Mouse (Mus musculus) lung, postnatal 0 days (tissue): Measurements from ENCODE around the gene Acvr2a. TPM values are rescaled to one million over a fixed set of nuclear protein-coding genes. Genes with fewer than 3 reads are reported as not detected.

Source experiments
- ATAC-seq: fragments of 200-750 bp; cut with Nextera tagmentation; 2 replicates; pipeline ENCODE4 v1.8.0; 2017; ENCODE audit warnings: moderate library complexity
- DNase-seq: peaks from one replicate; pipeline ENCODE4 v3.0.0-alpha.2; 2016; ENCODE audit warnings: low spot score
- H3K27ac ChIP-seq: fragments of 300-500 bp; sonication (generic); 2 replicates; pipeline ENCODE4 v1.5.1; 2014; ENCODE audit warnings: antibody characterized with exemption, mild to moderate bottlenecking, low read length, mixed read lengths
- H3K27me3 ChIP-seq: fragments of 300-500 bp; sonication (generic); replicated peaks from 2 replicates; pipeline ENCODE4 v1.6.1; 2014; ENCODE audit warnings: low read length, mixed read lengths; ENCODE audit not compliant: insufficient read depth
- H3K36me3 ChIP-seq: fragments of 300-500 bp; sonication (generic); 2 replicates; pipeline ENCODE4 v1.6.1; 2014; ENCODE audit warnings: low read length, mixed read lengths; ENCODE audit not compliant: insufficient read depth
- H3K4me1 ChIP-seq: fragments of 300-500 bp; sonication (generic); 2 replicates; pipeline ENCODE4 v1.6.1; 2014; ENCODE audit warnings: antibody characterized with exemption, low read depth, low read length, mixed read lengths; ENCODE audit not compliant: insufficient read depth
- H3K4me2 ChIP-seq: fragments of 300-500 bp; sonication (generic); replicated peaks from 2 replicates; pipeline ENCODE4 v1.6.1; 2014; ENCODE audit warnings: low read depth, mild to moderate bottlenecking, low read length, moderate library complexity, mixed read lengths
- H3K4me3 ChIP-seq: fragments of 300-500 bp; sonication (generic); 2 replicates; pipeline ENCODE4 v1.5.1; 2014; ENCODE audit warnings: low read depth, low read length
- H3K9ac ChIP-seq: fragments of 300-500 bp; sonication (generic); replicated peaks from 2 replicates; pipeline ENCODE4 v1.6.1; 2014; ENCODE audit warnings: low read depth, mild to moderate bottlenecking
- H3K9me3 ChIP-seq: fragments of 300-500 bp; sonication (generic); 2 replicates; pipeline ENCODE4 v1.6.1; 2016; ENCODE audit warnings: low read length, mixed read lengths
- CTCF ChIP-seq: IDR thresholded peaks from 2 replicates; pipeline ENCODE4 v1.5.1; 2016; ENCODE audit warnings: antibody characterized with exemption, mild to moderate bottlenecking
- EP300 ChIP-seq: IDR thresholded peaks from 2 replicates; pipeline ENCODE4 v1.6.1; 2016; ENCODE audit warnings: antibody characterized with exemption, mild to moderate bottlenecking, control low read depth
- WGBS: fragments of 180-500 bp; shearing (Covaris S2); extraction: QIAGEN DNeasy Blood & Tissue Kit; methylation state at CpG from one replicate; pipeline ENCODE4 v1.1.7; 2014; 5-methylcytosine and 5-hydroxymethylcytosine counted together
- polyA plus RNA-seq: library from polyadenylated mRNA; unstranded; fragments of >200 nt; fragmentation: Nextera tagmentation; extraction: Ambion mirVana; gene quantifications from 2 replicates; pipeline ENCODE4 v1.2.1, GENCODE M21; 2015

The Acvr2a gene
- polyA plus RNA-seq, 1 experiment from 2014 or later = 14.2 TPM

DNA sequence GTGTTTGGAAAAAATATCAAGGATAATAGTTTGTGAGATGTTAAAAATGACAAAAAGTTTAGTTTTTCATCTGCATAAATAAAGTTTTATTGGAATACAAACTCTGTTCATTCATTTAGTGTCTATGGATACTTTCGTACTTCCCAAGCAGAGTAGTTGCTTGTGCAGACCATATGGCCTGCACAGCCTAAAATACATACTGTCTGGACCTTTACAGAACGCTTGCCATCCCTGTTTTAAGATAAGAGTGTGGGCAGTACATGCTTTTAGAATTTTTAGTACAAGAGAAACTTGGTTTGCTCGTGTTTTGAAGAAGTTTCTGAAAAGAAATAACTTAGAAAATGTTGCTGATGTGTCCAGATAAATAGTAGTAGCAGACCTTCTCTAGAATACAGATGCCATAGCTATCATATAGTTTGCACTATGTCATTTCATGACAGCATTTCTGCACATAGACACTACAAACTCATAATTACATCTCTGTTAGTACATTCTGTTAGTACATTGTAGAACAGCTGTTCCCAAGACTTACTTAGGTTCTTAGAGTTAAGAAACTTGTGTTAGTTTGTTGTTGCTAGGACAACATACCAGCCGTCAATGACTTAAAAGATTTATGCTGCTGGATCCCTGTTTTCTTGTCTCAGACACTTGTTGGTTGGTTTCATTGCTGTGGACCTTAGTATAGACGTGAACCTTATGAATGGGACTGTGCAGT, 54.4 kb downstream of the Acvr2a start:
- H3K27ac ChIP-seq = no peak overlapping the region
- no peak overlapping the region for H3K4me3 ChIP-seq
- H3K9ac ChIP-seq = no peak overlapping the region
- no peak overlapping the region for H3K4me2 ChIP-seq
- H3K36me3 ChIP-seq = peaks cover 3% of the 10 kb centered on the region; the same call in 1 of the 2 replicates
- WGBS = 68% methylated on average over 5 of the region's 5 CpGs
- TF ChIP-seq EP300 = no peak
- TF ChIP-seq CTCF = no peak
- H3K27me3 ChIP-seq = no peaks in the 10 kb centered on the region
- no peaks in the 10 kb centered on the region; the same call in 1 of the 2 replicates for H3K4me1 ChIP-seq
- H3K9me3 ChIP-seq = no peaks in the 10 kb centered on the region
- ATAC-seq (peak; percentile 67), DNase-seq (peak; percentile 51)

DNA sequence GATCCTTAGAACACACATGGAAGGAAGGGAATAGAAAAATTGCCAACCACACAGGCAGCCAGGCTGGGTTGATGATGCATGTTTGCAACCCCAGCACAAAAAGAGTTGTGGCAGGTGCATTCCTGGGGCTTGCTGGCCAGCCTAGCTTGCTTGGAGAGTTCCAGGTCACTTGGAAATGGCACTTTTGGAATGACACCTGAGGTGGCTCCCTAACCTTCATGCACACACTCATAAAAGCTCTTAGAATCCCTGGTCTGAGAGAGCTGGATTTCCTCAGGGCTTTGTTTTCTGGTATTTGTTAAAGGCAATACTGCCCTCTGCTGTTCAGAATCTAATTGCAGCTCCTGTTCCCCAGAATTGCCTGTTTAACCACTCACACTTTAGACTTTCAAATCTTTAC, 72.0 kb downstream of the Acvr2a start:
- Histone ChIP-seq H3K4me1 (no peaks in the 10 kb centered on the region), H3K36me3 (peaks cover 6% of the 10 kb centered on the region; the same call in 1 of the 2 replicates), H3K9me3 (no peaks in the 10 kb centered on the region), H3K27me3 (no peaks in the 10 kb centered on the region), H3K4me2 (no peak overlapping the region), H3K9ac (no peak overlapping the region), H3K27ac (no peak overlapping the region), H3K4me3 (no peak overlapping the region)
- peak; percentile 67 for ATAC-seq
- peak; percentile 89 for DNase-seq
- TF ChIP-seq CTCF (peak; percentile 81), EP300 (peak; percentile 50)

DNA sequence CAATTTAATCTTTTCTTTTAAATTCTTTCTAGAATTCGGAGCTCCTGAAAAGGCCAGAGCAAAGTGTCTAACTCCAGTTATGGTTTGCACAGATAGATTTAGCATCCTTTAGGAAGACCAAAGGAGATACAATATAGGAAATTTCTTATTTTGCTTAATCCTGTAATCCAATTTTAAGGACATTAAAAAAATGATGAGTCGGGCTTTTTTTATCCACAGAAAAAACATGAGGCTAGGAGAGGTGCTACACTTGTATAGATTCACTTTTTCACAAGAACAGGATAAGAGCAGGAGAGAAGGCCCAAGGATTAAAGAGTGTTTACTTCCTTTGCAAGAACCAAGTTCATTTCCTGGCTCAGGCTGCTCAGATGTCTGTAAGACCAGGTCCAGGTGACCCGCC, 81.3 kb downstream of the Acvr2a start:
- no peak overlapping the region for H3K9ac ChIP-seq
- no peak overlapping the region for H3K4me3 ChIP-seq
- H3K27me3 ChIP-seq = no peaks in the 10 kb centered on the region
- no peak overlapping the region for H3K27ac ChIP-seq
- no peaks in the 10 kb centered on the region for H3K9me3 ChIP-seq
- 89% methylated on average over 3 of the region's 3 CpGs for WGBS
- H3K4me2 ChIP-seq = no peak overlapping the region
- DNase-seq (no peak), ATAC-seq (no peak)
- TF ChIP-seq EP300 = no peak
- TF ChIP-seq CTCF = no peak
- H3K4me1 ChIP-seq = no peaks in the 10 kb centered on the region
- H3K36me3 ChIP-seq = peaks cover 10% of the 10 kb centered on the region; the same call in 1 of the 2 replicates

DNA sequence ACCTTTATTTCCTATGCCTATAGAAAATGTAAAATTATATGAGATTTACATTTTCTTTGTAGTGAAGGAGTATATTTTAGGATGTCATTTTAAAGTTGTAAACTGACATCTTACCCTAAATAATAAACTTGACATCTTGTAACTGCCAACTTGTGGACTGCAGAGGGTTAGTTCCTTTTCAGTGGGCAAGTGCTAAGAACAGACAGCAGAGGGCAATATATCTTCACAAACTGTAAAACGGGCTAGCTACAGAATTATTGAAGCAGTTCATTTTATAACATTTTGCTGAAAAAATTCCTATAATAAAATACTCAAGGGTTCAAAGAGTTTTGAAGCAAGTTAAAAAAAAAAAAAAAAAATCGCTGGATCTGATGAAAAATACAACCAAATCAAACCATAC, 95.0 kb downstream of the Acvr2a start:
- peak; percentile 69 for DNase-seq
- TF ChIP-seq CTCF (peak; percentile 70), EP300 (no peak)

DNA sequence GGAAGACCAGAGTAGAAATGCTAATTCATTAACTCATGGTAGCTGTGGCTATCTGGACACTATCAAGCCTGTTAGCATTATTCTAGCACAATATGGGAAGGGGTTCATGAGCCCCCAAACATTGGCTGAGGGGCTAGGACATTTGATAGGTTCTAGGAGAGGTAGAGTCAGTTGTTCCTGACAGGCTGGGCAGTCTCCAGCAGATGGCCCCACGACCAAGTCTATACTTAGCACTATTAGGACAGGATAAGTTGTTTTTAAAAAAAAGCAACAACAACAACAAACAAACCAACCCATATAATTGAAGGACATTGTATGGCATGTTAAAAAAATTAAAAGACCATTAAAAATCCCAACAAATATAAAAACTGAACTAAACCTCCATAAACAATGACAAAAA, 100.3 kb downstream of the Acvr2a start:
- TF ChIP-seq CTCF = no peak; the same call in 1 of the 2 replicates
- TF ChIP-seq EP300 = no peak
- H3K27me3 ChIP-seq = no peaks in the 10 kb centered on the region
- no peak overlapping the region for H3K9ac ChIP-seq
- no peaks in the 10 kb centered on the region for H3K9me3 ChIP-seq
- 0 out of 2 replicates have a peak, but pooled peaks cover 8% of the 10 kb centered on the region for H3K36me3 ChIP-seq
- no peak overlapping the region for H3K4me3 ChIP-seq
- no peak overlapping the region for H3K27ac ChIP-seq
- WGBS = 59% methylated on average over 1 of the region's 1 CpGs
- no peak overlapping the region for H3K4me2 ChIP-seq
- ATAC-seq (no peak), DNase-seq (no peak)
- no peaks in the 10 kb centered on the region for H3K4me1 ChIP-seq

More for the DNA sequence above, 95.0 kb downstream of the Acvr2a start:
- Histone ChIP-seq H3K27ac (no peak overlapping the region), H3K9me3 (no peaks in the 10 kb centered on the region), H3K4me2 (no peak overlapping the region), H3K9ac (no peak overlapping the region), H3K4me3 (no peak overlapping the region), H3K27me3 (no peaks in the 10 kb centered on the region), H3K36me3 (peaks cover 13% of the 10 kb centered on the region; the same call in 1 of the 2 replicates), H3K4me1 (no peaks in the 10 kb centered on the region)
- WGBS = 50% methylated on average over 2 of the region's 2 CpGs
- ATAC-seq = no peak

DNA sequence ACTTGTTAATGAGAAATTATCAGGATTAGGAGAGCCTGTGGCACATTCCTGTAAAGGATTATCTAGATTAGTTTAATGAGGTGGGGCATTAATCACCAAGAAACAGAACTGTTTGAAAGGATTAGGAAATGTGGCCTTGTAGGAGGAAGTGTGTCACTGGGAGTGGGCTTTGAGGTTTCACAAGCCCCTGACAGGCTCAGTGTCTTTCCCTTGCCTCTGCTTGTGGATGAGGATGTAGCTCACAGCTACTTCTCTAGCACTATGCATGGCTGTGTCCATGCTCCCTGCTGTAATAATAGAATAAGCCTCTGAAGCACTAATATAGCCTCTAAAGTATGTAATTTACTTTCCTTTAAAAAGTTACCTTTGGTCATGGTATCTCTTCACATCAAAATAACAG, 101.9 kb downstream of the Acvr2a start:
- TF ChIP-seq CTCF (no peak), EP300 (no peak)
- no peak for ATAC-seq
- no peak overlapping the region for H3K4me3 ChIP-seq

More for the DNA sequence above, 101.9 kb downstream of the Acvr2a start:
- H3K9ac ChIP-seq = no peak overlapping the region
- no peaks in the 10 kb centered on the region for H3K27me3 ChIP-seq
- H3K36me3 ChIP-seq = 0 out of 2 replicates have a peak, but pooled peaks cover 8% of the 10 kb centered on the region
- H3K9me3 ChIP-seq = no peaks in the 10 kb centered on the region
- H3K4me1 ChIP-seq = no peaks in the 10 kb centered on the region
- no peak for DNase-seq
- H3K4me2 ChIP-seq = no peak overlapping the region
- no peak overlapping the region for H3K27ac ChIP-seq
